Mouse (Mus musculus): ENCODE results near the gene Ciz1. TPM values are rescaled to one million over a fixed set of nuclear protein-coding genes. Genes with fewer than 3 reads are reported as not detected.

Gene Ciz1
- polyA plus RNA-seq, 1 experiment from 2014 or later: 46.9 TPM

DNA sequence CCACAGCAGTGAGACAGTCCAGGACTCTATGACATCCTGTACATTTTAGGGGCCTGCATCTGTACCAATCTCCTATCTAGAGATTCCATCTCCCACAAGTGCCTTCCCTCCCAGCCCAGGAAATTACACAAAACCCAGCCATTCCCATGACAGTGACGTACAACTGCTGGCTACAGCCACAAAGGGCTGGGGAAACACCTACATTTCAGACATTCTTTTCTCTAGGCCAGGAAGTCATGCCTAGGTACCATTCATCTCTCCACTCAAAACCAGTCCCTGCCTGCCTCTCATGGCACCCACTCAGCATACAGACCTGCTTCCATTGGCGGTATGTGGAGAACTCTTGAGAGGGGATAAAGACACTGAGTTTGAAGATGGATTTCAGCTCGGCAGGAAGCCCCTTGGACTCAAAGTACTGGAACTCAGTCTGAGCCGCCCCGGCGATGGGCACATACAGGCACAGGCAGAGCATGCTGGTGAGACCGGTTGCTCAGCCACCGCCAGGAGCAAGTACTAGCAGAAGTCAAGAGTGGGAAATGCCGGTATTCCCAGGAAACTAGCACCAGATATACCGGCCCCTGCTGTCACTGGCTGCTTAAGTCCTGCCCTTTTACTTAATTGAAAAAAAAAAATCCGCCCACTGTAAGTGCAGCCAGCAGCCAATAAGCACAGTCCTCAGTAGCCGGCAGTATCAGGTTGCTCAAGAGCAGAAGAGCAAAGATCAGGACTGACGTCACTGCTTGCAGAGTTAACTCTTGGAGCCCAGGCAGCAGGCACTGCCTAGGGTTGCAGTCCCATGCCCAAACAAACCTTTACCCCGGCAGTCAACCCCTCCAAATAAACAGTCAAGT is 71.6 kb downstream of the Ciz1 start:
- Histone ChIP-seq H3K27me3 (ENCODE audit: control insufficient read depth, insufficient read depth, low read length) (no peaks in the 10 kb centered on the region), H3K9me3 (ENCODE audit: control insufficient read depth, low read length) (no peaks in the 10 kb centered on the region), H3K4me2 (peak overlapping the region; percentile 36), H3K27ac (ENCODE audit: low read depth, low read length) (no peak overlapping the region), H3K4me3 (ENCODE audit: low read depth, low read length) (peak overlapping the region; percentile 8), H3K36me3 (ENCODE audit: control insufficient read depth, insufficient read depth, low read length) (peaks cover 7% of the 10 kb centered on the region), H3K9ac (ENCODE audit: low read length) (peak overlapping the region; percentile 2; the same call in 1 of the 2 replicates), H3K4me1 (ENCODE audit: control insufficient read depth, insufficient read depth, low read length) (peaks cover 23% of the 10 kb centered on the region)
- WGBS: 2% methylated on average over 14 of the region's 14 CpGs
- DNase-seq (ENCODE audit: low spot score, missing footprints) (peak; percentile 92), ATAC-seq (ENCODE audit: low FRiP score) (peak; percentile 96)

DNA sequence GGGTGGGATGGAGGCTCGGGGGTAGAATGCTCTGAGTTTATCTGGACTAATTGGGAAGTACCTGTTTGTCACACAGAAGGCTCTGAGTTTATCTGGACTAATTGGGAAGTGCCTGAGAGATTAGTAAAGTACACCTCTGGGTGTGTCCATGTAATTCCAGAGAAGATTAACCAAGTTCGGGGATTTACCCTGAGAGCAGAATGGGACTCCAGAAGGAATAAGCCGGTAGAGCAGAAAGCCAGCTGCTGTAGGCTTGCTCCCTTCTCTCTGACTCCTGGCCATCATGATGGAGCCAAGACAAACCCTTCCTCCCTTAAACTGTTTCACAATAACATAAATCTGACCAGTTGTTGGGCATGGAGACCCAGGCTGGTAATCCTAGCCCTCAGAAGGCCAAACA is 72.7 kb downstream of the Ciz1 start:
- peak; percentile 80 for DNase-seq (ENCODE audit: low spot score, missing footprints)
- Histone ChIP-seq H3K4me2 (no peak overlapping the region), H3K27me3 (ENCODE audit: control insufficient read depth, insufficient read depth, low read length) (no peaks in the 10 kb centered on the region), H3K4me3 (ENCODE audit: low read depth, low read length) (no peak overlapping the region), H3K36me3 (ENCODE audit: control insufficient read depth, insufficient read depth, low read length) (peaks cover 6% of the 10 kb centered on the region), H3K27ac (ENCODE audit: low read depth, low read length) (peak overlapping the region; percentile 25; the same call in 1 of the 2 replicates), H3K9me3 (ENCODE audit: control insufficient read depth, low read length) (no peaks in the 10 kb centered on the region), H3K4me1 (ENCODE audit: control insufficient read depth, insufficient read depth, low read length) (peaks cover 29% of the 10 kb centered on the region), H3K9ac (ENCODE audit: low read length) (no peak overlapping the region)
- WGBS: 40% methylated on average over 3 of the region's 3 CpGs
- ATAC-seq (ENCODE audit: low FRiP score): no peak

DNA sequence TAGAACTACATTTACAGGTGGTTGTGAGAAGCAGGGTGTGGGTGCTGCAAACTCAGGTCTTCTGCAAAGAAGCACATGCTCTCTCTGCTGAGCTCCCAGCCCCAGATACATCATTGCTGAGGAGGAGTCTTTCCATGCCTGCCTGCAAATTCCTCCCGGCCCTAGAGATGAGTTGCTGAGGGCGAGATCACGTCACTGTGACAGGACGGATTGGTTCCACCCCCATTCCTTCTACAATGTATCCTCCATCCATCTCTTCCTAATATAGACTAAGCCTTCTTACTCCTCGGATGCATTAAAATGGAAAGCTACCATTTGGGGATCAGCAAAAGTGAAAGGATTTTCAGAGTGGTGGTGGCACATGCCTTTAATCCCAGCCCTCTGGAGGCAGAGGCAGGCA is 73.4 kb downstream of the Ciz1 start:
- H3K36me3 ChIP-seq (ENCODE audit: control insufficient read depth, insufficient read depth, low read length): peaks cover 6% of the 10 kb centered on the region
- no peak overlapping the region for H3K4me3 ChIP-seq (ENCODE audit: low read depth, low read length)
- H3K27ac ChIP-seq (ENCODE audit: low read depth, low read length): no peak overlapping the region
- H3K9ac ChIP-seq (ENCODE audit: low read length): no peak overlapping the region
- whole genome bisulfite sequencing: 83% methylated on average over 5 of the region's 5 CpGs
- ATAC-seq (ENCODE audit: low FRiP score) (no peak), DNase-seq (ENCODE audit: low spot score, missing footprints) (peak; percentile 26)
- no peaks in the 10 kb centered on the region for H3K27me3 ChIP-seq (ENCODE audit: control insufficient read depth, insufficient read depth, low read length)
- no peaks in the 10 kb centered on the region for H3K9me3 ChIP-seq (ENCODE audit: control insufficient read depth, low read length)
- peaks cover 37% of the 10 kb centered on the region for H3K4me1 ChIP-seq (ENCODE audit: control insufficient read depth, insufficient read depth, low read length)
- no peak overlapping the region for H3K4me2 ChIP-seq

- H3K9me3 ChIP-seq (ENCODE audit: control insufficient read depth, low read length): no peaks in the 10 kb centered on the region
- no peak overlapping the region for H3K27ac ChIP-seq (ENCODE audit: low read depth, low read length)
- H3K36me3 ChIP-seq (ENCODE audit: control insufficient read depth, insufficient read depth, low read length): peaks cover 2% of the 10 kb centered on the region; the same call in 1 of the 2 replicates
- no peak overlapping the region for H3K4me3 ChIP-seq (ENCODE audit: low read depth, low read length)
- H3K4me2 ChIP-seq: no peak overlapping the region
- WGBS: 100% methylated on average over 1 of the region's 1 CpGs
- ATAC-seq (ENCODE audit: low FRiP score) (no peak), DNase-seq (ENCODE audit: low spot score, missing footprints) (peak; percentile 51)
- H3K9ac ChIP-seq (ENCODE audit: low read length): no peak overlapping the region
- no peaks in the 10 kb centered on the region for H3K27me3 ChIP-seq (ENCODE audit: control insufficient read depth, insufficient read depth, low read length)
- peaks cover 38% of the 10 kb centered on the region for H3K4me1 ChIP-seq (ENCODE audit: control insufficient read depth, insufficient read depth, low read length)
Observed at GRCm38 (mm10) chr2:32426141-32426540, 74.0 kb downstream of the Ciz1 start.

- ATAC-seq (ENCODE audit: low FRiP score) (no peak), DNase-seq (ENCODE audit: low spot score, missing footprints) (peak; percentile 78)
- Histone ChIP-seq H3K4me3 (ENCODE audit: low read depth, low read length) (no peak overlapping the region), H3K27me3 (ENCODE audit: control insufficient read depth, insufficient read depth, low read length) (no peaks in the 10 kb centered on the region), H3K9ac (ENCODE audit: low read length) (no peak overlapping the region), H3K4me2 (no peak overlapping the region), H3K4me1 (ENCODE audit: control insufficient read depth, insufficient read depth, low read length) (peaks cover 43% of the 10 kb centered on the region), H3K9me3 (ENCODE audit: control insufficient read depth, low read length) (no peaks in the 10 kb centered on the region), H3K27ac (ENCODE audit: low read depth, low read length) (no peak overlapping the region), H3K36me3 (ENCODE audit: control insufficient read depth, insufficient read depth, low read length) (no peaks in the 10 kb centered on the region)
- 72% methylated on average over 5 of the region's 5 CpGs for WGBS
Observed at GRCm38 (mm10) chr2:32427720-32428119, 75.6 kb downstream of the Ciz1 start.

GRCm38 (mm10) chr2:32428262-32428722 is 76.2 kb downstream of the Ciz1 start:
- 0 out of 2 replicates have a peak overlapping the region, but pooled peaks have one; percentile 33 for H3K27ac ChIP-seq (ENCODE audit: low read depth, low read length)
- ATAC-seq (ENCODE audit: low FRiP score): no peak
- peak; percentile 77 for DNase-seq (ENCODE audit: low spot score, missing footprints)
- no peaks in the 10 kb centered on the region for H3K9me3 ChIP-seq (ENCODE audit: control insufficient read depth, low read length)
- WGBS: 54% methylated on average over 8 of the region's 8 CpGs
- H3K4me3 ChIP-seq (ENCODE audit: low read depth, low read length): no peak overlapping the region
- H3K9ac ChIP-seq (ENCODE audit: low read length): peak overlapping the region; percentile 21; the same call in 1 of the 2 replicates
- no peaks in the 10 kb centered on the region for H3K27me3 ChIP-seq (ENCODE audit: control insufficient read depth, insufficient read depth, low read length)
- H3K4me2 ChIP-seq: peak overlapping the region; percentile 79
- H3K4me1 ChIP-seq (ENCODE audit: control insufficient read depth, insufficient read depth, low read length): peaks cover 39% of the 10 kb centered on the region
- H3K36me3 ChIP-seq (ENCODE audit: control insufficient read depth, insufficient read depth, low read length): no peaks in the 10 kb centered on the region

- H3K4me3 ChIP-seq (ENCODE audit: low read depth, low read length): no peak overlapping the region; the same call in 1 of the 2 replicates
- H3K36me3 ChIP-seq (ENCODE audit: control insufficient read depth, insufficient read depth, low read length): no peaks in the 10 kb centered on the region
- no peak for ATAC-seq (ENCODE audit: low FRiP score)
- peak; percentile 59 for DNase-seq (ENCODE audit: low spot score, missing footprints)
- H3K4me1 ChIP-seq (ENCODE audit: control insufficient read depth, insufficient read depth, low read length): peaks cover 33% of the 10 kb centered on the region
- H3K4me2 ChIP-seq: peak overlapping the region; percentile 79; the same call in 1 of the 2 replicates
- H3K9me3 ChIP-seq (ENCODE audit: control insufficient read depth, low read length): no peaks in the 10 kb centered on the region
- no peaks in the 10 kb centered on the region for H3K27me3 ChIP-seq (ENCODE audit: control insufficient read depth, insufficient read depth, low read length)
- H3K27ac ChIP-seq (ENCODE audit: low read depth, low read length): no peak overlapping the region
- WGBS: 82% methylated on average over 4 of the region's 4 CpGs
- H3K9ac ChIP-seq (ENCODE audit: low read length): no peak overlapping the region
Observed at GRCm38 (mm10) chr2:32429215-32429891, 77.2 kb downstream of the Ciz1 start.
